Mouse (Mus musculus) megakaryocyte, embryonic 14.5 days (primary cell): ENCODE measurements at regions not wholly inside any gene's neighbourhood (a gene's known extent, or its start where the extent isn't known, plus 50 kb on each side); places are given as distances from the start of the nearest gene placed in this dataset.

Experiments used
- FLI1 ChIP-seq: IDR thresholded peaks from 2 replicates; pipeline ENCODE4 v1.6.1; 2012; ENCODE audit warnings: low read length, inconsistent platforms, mixed read lengths
- GATA1 ChIP-seq: IDR thresholded peaks from 3 replicates; pipeline ENCODE4 v1.6.1; 2012; ENCODE audit warnings: mixed read lengths, low read length, inconsistent platforms, borderline replicate concordance

- no peak for TF ChIP-seq GATA1
- TF ChIP-seq FLI1 = no peak
Observed at GRCm38 (mm10) chr1:184583751-184584504, 148.5 kb downstream of the Hlx start.
